Mouse (Mus musculus): Measurements from ENCODE around the gene Mtor.

The Mtor gene

GRCm38 (mm10) chr4:148490502-148490901 lies 42.1 kb downstream of the Mtor start:
- no peak for DNase-seq (ENCODE audit: low spot score)

GRCm38 (mm10) chr4:148491448-148491847 lies 43.0 kb downstream of the Mtor start:
- DNase-seq (ENCODE audit: low spot score), result no peak

- DNase-seq (ENCODE audit: low spot score), result no peak
These were observed 46.7 kb downstream of the Mtor start for GRCm38 (mm10) chr4:148495160-148495559.

GRCm38 (mm10) chr4:148495874-148496689 lies 47.7 kb downstream of the Mtor start:
- DNase-seq (ENCODE audit: low spot score), result no peak

GRCm38 (mm10) chr4:148500410-148500867 lies 52.0 kb downstream of the Mtor start, which contains the start of gene Angptl7:
Gene Angptl7 (minus strand): TSS chr4:148500460.
- DNase-seq (ENCODE audit: low spot score), result no peak

- DNase-seq (ENCODE audit: low spot score), result no peak
These were observed 56.1 kb downstream of the Mtor start for GRCm38 (mm10) chr4:148504497-148504959.

GRCm38 (mm10) chr4:148507585-148507984 lies 59.2 kb downstream of the Mtor start:
- no peak for DNase-seq (ENCODE audit: low spot score)

- DNase-seq (ENCODE audit: low spot score), result no peak
These were observed 59.9 kb downstream of the Mtor start for GRCm38 (mm10) chr4:148508084-148508849.

- no peak for DNase-seq (ENCODE audit: low spot score)
These were observed 61.2 kb downstream of the Mtor start for GRCm38 (mm10) chr4:148509450-148510084.

GRCm38 (mm10) chr4:148510691-148511090 lies 62.3 kb downstream of the Mtor start:
- DNase-seq (ENCODE audit: low spot score), result no peak

GRCm38 (mm10) chr4:148511334-148511733 lies 62.9 kb downstream of the Mtor start:
- DNase-seq (ENCODE audit: low spot score), result no peak

- no peak for DNase-seq (ENCODE audit: low spot score)
These were observed 64.7 kb downstream of the Mtor start for GRCm38 (mm10) chr4:148513021-148513559.

- no peak for DNase-seq (ENCODE audit: low spot score)
These were observed 66.9 kb downstream of the Mtor start for GRCm38 (mm10) chr4:148515313-148515712.

GRCm38 (mm10) chr4:148517809-148518208 lies 69.4 kb downstream of the Mtor start:
- no peak for DNase-seq (ENCODE audit: low spot score)

- no peak for DNase-seq (ENCODE audit: low spot score)
These were observed 69.9 kb downstream of the Mtor start for GRCm38 (mm10) chr4:148518235-148518795.

GRCm38 (mm10) chr4:148523538-148523937 lies 75.1 kb downstream of the Mtor start:
- no peak for DNase-seq (ENCODE audit: low spot score)

- no peak for DNase-seq (ENCODE audit: low spot score)
These were observed 78.9 kb downstream of the Mtor start for GRCm38 (mm10) chr4:148527158-148527910.

- no peak for DNase-seq (ENCODE audit: low spot score)
These were observed 81.9 kb downstream of the Mtor start for GRCm38 (mm10) chr4:148530351-148530750.

GRCm38 (mm10) chr4:148530778-148531177 lies 82.4 kb downstream of the Mtor start:
- DNase-seq (ENCODE audit: low spot score), result no peak

- no peak for DNase-seq (ENCODE audit: low spot score)
These were observed 82.9 kb downstream of the Mtor start for GRCm38 (mm10) chr4:148531341-148531740.

GRCm38 (mm10) chr4:148532516-148532915 lies 84.1 kb downstream of the Mtor start:
- no peak for DNase-seq (ENCODE audit: low spot score)
